Mouse (Mus musculus) monocyte, adult 5-6 weeks (primary cell): Measurements from ENCODE around the gene Ydjc. TPM values are rescaled to one million over a fixed set of nuclear protein-coding genes. Genes with fewer than 3 reads are reported as not detected.

Experiments used
- ATAC-seq: fragments of 153-309, 156-312 bp; replicated peaks from 2 replicates; pipeline ENCODE4 v1.8.0; 2017; ENCODE audit warnings: mild to moderate bottlenecking; ENCODE audit not compliant: low TSS enrichment, insufficient number of reproducible peaks, severe bottlenecking, poor library complexity, low FRiP score
- total RNA-seq: library from RNA; stranded (forward); fragments of 200-1000, 200-491, 200-594 nt; gene quantifications from 3 replicates; pipeline ENCODE4 v1.2.3, GENCODE M21; 2017

The Ydjc gene
- total RNA-seq: 0.96 to 1.5 TPM (median 1.2 TPM) in 3 replicates

DNA sequence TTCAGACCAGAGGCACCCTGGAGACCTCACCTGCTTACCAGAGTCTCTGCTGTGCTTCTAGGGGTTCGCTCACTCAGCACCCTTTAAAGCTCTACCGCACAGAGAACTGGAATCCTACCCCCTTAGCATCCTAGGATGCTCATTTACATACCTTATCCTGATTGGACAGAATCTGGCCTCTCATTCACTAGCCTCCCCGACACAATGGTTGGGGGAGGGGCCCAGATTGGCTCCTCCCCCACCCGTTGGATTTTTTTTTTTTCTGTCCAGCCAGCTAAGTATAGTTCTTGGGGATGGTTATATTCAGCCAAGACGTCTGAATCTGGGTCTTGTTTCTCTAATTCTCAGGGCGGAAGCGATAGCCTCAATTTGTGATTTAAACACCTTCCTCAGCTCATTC, at the start of gene Ydjc:
TSS of gene Ydjc (plus strand) at position 283 of the 400 bp plus-strand sequence.
- no peak for ATAC-seq

GRCm38 (mm10) chr16:17096938-17097337, 47.5 kb upstream of the Ydjc start:
- ATAC-seq: no peak

DNA sequence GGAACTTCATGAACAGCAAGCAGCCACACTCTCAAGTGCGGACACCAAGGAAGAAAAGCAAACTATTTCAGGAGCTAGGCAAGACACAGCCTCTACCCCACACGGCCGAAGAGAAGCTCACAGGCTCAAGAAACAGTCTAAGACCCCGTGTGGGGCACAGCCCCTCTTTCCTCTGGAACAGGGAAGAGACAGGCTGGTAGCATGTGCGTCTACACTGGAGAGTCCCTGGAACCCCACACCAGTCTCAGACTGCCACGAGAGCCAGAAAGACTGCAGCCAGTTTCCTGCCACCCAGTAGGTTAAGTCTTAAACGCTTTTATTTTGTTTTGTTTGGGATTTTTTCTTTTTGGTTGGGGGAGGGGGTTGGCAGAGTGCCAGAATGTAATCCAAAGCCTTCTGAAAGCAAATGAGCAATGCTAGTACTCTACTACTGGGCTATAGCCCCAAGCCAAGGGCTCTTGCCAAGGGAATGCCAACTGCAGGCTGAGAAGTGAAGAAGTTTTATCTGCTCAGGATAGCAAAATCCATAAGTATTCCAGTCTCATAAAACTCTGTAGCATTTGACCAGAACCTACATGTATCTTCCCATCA, 41.7 kb upstream of the Ydjc start:
- ATAC-seq: no peak

- no peak for ATAC-seq
Measured at GRCm38 (mm10) chr16:17104600-17104999, 39.8 kb upstream of the Ydjc start.

DNA sequence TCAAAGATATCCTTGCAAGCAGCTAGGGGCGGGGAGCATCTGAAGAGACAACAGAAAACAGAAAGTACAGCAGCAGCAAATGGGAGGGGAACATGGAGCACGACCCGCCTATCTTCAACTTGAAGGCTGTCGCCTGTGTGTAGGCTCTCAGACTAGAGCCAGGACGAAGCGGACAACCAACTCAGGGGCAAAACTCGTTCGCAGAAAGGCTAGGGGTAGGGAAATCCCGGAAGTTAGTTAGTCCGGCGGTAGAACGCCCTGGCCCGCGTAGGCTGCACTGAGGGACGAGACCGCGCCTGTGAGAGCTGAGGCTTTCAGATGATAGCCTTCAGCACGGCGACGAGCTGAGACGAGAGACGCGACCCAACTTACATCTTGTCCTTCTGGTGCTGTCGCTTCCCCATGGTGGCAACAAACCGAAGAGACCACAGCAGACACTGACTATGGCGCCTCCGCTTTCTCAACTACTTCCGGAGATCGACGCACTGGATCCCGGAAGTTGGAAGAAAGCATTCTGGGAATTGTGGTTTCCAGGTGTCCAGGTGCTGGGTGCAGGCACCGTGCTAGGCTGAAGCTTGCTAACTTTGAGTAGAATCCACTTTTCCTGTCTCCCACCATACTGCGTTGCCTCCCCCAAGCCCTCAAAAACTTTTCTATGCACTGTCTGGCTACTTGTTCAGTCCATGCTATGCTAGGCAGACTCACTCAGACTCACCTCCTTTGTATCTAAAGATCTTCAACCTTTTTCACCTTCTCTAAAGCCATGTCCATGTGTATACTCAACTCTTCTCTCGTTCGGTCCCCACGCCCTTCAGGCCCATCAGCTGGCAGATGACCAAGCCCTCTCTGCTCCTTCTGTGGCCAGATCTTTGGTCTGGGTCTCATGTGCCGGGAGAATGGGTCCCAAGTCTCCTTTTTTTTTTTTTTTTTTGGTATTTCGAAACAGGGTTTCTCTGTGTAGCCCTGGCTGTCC, 33.4 kb upstream of the Ydjc start, which contains the start of gene Ppil2:
TSS of gene Ppil2 (minus strand) at position 487 of the 973 bp plus-strand sequence.
- peak; percentile 95 for ATAC-seq

DNA sequence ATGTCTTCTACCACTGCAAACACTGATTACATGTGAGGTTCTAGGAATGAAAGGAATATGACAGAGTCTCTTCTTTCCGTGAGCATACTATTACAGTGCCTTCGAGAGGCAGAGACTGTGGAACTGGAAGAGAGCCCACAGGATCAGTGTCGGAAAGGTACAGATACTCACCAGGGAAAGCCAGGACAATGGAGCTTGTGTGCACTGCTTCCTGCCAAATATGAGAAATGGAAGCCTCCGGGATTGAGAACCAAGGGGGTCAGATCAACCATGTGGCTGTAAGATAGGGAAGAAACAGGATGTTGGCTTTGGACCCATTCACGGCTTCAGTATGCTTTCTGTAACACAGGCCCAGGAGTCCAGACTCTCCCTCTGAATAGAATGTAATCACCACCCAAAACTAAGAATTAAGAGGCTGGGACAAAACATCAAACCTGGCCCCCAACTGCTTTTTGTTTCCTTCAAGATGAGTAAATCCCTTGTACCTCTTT, 27.1 kb upstream of the Ydjc start:
- no peak for ATAC-seq

DNA sequence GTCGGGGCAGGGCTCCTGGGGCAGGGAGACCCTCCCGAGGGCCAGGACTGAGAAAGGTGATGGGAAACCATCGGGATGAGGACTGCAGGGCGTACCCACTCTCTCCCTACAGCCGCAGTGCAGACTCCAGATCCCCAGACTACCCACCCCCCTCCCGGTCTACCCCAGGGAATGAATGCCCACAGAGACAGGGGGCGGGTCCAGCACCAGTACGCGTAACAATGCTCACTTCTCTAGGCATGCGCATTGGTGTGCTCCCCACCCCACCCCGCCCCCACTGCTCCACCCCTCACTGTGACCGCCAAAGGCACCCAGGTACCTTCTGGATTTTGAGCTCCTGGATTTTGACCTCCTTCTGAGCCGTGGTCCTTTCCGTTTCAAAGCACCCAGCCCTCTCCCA, 22.9 kb upstream of the Ydjc start:
- no peak for ATAC-seq

- ATAC-seq: no peak
Measured at GRCm38 (mm10) chr16:17124119-17124870, 20.1 kb upstream of the Ydjc start.

GRCm38 (mm10) chr16:17124871-17125520, 19.4 kb upstream of the Ydjc start, which contains the start of gene 2610318N02Rik:
Gene 2610318N02Rik, minus strand, starts transcription at chr16:17125167.
- peak; percentile 86 for ATAC-seq

- ATAC-seq: 0 out of 2 replicates have a peak, but pooled peaks have one; percentile 34
Measured at GRCm38 (mm10) chr16:17127292-17127691, 17.1 kb upstream of the Ydjc start.

DNA sequence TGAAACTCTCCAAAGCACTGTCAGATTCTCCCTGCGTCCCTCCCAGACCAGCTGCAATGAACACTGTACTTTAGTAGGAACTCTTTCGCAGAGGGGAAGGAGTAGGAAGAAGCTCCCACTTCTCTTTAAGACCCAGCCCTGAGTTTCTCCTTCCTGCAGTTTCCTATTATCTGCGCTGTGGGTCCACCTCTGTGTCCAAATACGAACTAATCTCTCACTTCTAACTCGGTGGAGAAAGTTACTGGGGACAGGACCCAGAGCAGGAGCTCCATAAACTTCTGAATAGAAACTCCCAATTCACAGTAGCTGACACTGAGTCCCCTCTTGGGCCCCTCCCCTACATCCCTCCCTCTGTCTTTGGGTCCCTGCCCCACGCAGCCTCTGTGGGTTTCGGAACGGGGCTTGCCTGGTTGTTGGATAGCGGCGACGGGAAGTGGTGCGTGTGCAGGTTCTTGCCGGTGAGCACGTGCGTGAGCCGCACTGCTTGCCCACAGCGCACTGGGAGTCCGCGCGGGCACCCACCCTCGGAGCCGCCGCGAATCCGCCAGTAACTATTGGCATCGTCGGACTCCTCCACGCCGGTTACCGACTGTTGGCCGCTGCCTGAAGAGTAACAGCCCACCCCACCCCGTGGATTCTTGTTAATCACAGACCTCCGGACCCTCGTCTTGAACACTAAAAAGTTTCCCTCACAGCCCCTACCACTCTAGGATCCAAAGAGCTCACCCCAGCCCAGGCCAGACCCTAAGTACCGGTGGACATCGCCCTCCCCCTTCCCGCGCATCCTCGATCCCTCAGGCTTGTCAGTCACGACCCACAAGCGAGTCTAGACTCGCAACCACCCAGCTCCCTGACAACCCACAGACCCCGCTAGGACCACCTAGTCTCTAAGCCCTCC, 13.0 kb upstream of the Ydjc start:
- no peak for ATAC-seq

GRCm38 (mm10) chr16:17132089-17132905, 12.1 kb upstream of the Ydjc start, which contains the start of gene Sdf2l1:
Gene Sdf2l1, minus strand, starts transcription at chr16:17132383.
- ATAC-seq: peak; percentile 99

DNA sequence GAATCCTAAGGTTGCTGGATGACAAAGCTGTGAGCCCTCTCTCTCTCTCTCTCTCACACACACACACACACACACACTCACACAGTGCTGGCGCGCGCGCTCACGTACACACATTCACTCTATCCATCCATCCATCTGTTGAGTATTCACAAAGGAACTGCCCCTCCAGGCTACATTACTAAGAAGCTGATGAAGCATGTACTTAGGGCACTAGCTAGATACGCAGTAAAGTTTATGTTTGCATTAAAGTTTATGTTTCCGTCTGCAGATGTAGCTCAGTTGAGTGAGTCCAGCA, 11.6 kb upstream of the Ydjc start:
- no peak for ATAC-seq

DNA sequence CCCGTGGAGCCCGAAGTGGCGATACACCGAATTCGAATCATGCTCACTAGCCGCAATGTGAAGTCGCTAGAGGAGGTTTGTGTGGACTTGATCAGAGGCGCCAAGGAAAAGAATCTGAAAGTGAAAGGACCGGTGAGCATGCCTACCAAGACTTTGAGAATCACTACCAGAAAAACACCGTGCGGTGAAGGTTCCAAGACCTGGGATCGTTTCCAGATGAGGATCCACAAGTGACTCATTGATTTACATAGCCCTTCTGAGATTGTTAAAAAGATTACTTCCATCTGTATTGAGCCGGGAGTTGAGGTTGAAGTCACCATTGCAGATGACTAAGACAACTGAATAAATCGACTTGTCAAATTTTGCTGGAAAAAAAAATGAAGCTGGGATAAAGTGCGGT, 7.1 kb upstream of the Ydjc start:
- ATAC-seq: no peak

DNA sequence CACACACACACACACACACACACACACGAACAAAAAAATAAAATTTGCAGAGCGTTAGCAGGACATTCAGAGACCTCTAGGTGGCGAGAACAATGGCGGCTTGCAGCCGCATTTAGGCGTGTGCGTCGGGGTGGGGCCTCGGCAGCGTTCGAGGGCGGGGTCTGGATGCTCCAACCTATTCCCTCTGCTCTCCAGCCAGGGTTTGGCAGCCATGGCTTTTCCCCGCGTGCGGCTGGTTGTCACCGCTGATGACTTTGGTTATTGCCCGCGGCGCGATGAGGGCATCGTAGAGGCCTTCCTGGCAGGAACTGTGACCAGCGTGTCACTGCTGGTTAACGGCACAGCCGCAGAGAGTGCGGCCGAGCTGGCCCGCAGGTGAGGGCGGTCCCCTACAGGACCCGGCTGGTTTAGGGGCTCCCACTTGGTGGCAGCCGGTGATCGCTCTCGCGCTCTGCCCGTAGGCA, 2.4 kb downstream of the Ydjc start, which contains the start of gene Ccdc116:
TSS of gene Ccdc116 (minus strand) at position 458 of the 464 bp plus-strand sequence.
- ATAC-seq: peak; percentile 92

GRCm38 (mm10) chr16:17147391-17147929, 3.0 kb downstream of the Ydjc start:
- no peak for ATAC-seq
